Mouse (Mus musculus) heart, adult 2 months (tissue): ENCODE data around the gene Sult1e1. TPM values are rescaled to one million over a fixed set of nuclear protein-coding genes. Genes with fewer than 3 reads are reported as not detected.

ENCODE experiments used
- DNase-seq, 2 experiments: peaks; one replicate each; pipeline ENCODE4 v3.0.0; 2021
- H3K27ac ChIP-seq: fragments of 200-600 bp; 2 replicates; pipeline ENCODE4 v1.8.1; 2022
- H3K27me3 ChIP-seq: fragments of 200-500 bp; 2 replicates; pipeline ENCODE4 v1.6.1; 2012; ENCODE audit warnings: mild to moderate bottlenecking, low read length, inconsistent platforms, mixed read lengths; ENCODE audit not compliant: control insufficient read depth, insufficient read depth
- H3K36me3 ChIP-seq: fragments of 200-500 bp; 2 replicates; pipeline ENCODE4 v1.6.1; 2012; ENCODE audit warnings: low read length, inconsistent platforms; ENCODE audit not compliant: control insufficient read depth, insufficient read depth
- H3K4me1 ChIP-seq: fragments of 200-500 bp; 2 replicates; pipeline ENCODE4 v1.6.1; 2011; ENCODE audit warnings: low read length; ENCODE audit not compliant: control insufficient read depth, insufficient read depth
- H3K4me3 ChIP-seq: fragments of 200-600 bp; 2 replicates; pipeline ENCODE4 v1.8.1; 2022
- H3K79me2 ChIP-seq: fragments of 200-500 bp; replicated peaks from 2 replicates; pipeline ENCODE4 v1.6.1; 2012; ENCODE audit warnings: mild to moderate bottlenecking, inconsistent platforms, low read length, moderate library complexity, mixed read lengths; ENCODE audit not compliant: control insufficient read depth, insufficient read depth
- H3K9ac ChIP-seq: fragments of 200-500 bp; 2 replicates; pipeline ENCODE4 v1.6.1; 2012; ENCODE audit warnings: low read depth, mild to moderate bottlenecking, control low read depth, inconsistent platforms, low read length, mixed read lengths
- CTCF ChIP-seq: fragments of 200-600 bp; IDR thresholded peaks from 2 replicates; pipeline ENCODE4 v1.8.1; 2022; ENCODE audit warnings: antibody characterized with exemption, mild to moderate bottlenecking, moderate library complexity
- EP300 ChIP-seq: fragments of 200-500 bp; IDR thresholded peaks from 2 replicates; pipeline ENCODE4 v1.6.1; 2011; ENCODE audit warnings: low read depth, low read length, control low read depth; ENCODE audit not compliant: insufficient read depth
- POLR2A ChIP-seq: fragments of 200-500 bp; IDR thresholded peaks from 2 replicates; pipeline ENCODE4 v1.6.1; 2011; ENCODE audit warnings: mild to moderate bottlenecking, low read depth, low read length, control low read depth; ENCODE audit not compliant: insufficient read depth
- WGBS: fragments of 180-500 bp; shearing (Covaris S2); methylation state at CpG from one replicate; pipeline ENCODE4 v1.1.7; 2018; 5-methylcytosine and 5-hydroxymethylcytosine counted together
- intact Hi-C: fragments of 180-260 bp; cut with DNase I; formaldehyde crosslinking; loops from one replicate; pipeline ENCODE4 v1.15.1; 2025
- polyA plus RNA-seq: library from polyadenylated mRNA; depleted of rRNA; stranded (reverse); fragments of >200 nt; gene quantifications from 2 replicates; pipeline ENCODE4 v1.2.3, GENCODE M21; 2012
- total RNA-seq, 2 experiments: library from RNA; stranded (reverse); gene quantifications; 2 replicates each; pipeline ENCODE4 v1.2.3; 2021

The Sult1e1 gene
- total and polyA plus RNA-seq, 3 experiments: not detected

- Histone ChIP-seq H3K27me3 (no peaks in the 10 kb centered on the region), H3K79me2 (no peaks in the 10 kb centered on the region), H3K27ac (no peak overlapping the region), H3K4me1 (no peaks in the 10 kb centered on the region), H3K4me3 (no peak overlapping the region), H3K36me3 (no peaks in the 10 kb centered on the region), H3K9ac (no peak overlapping the region)
- TF ChIP-seq EP300 (no peak), POLR2A (no peak), CTCF (no peak)
- DNase-seq: no peak
- WGBS: 57% methylated on average over 2 of the region's 2 CpGs
- intact Hi-C loops: no loop called here
Observed at GRCm38 (mm10) chr5:87589916-87590315, 1.5 kb downstream of the Sult1e1 start.

- H3K36me3 ChIP-seq: no peaks in the 10 kb centered on the region
- H3K9ac ChIP-seq: no peak overlapping the region
- H3K79me2 ChIP-seq: no peaks in the 10 kb centered on the region
- WGBS: 62% methylated on average over 1 of the region's 1 CpGs
- DNase-seq: no peak
- intact Hi-C loops: no loop called here
- TF ChIP-seq EP300 (no peak), POLR2A (no peak), CTCF (no peak)
- H3K4me1 ChIP-seq: no peaks in the 10 kb centered on the region
- no peaks in the 10 kb centered on the region for H3K27me3 ChIP-seq
- no peak overlapping the region for H3K27ac ChIP-seq
- H3K4me3 ChIP-seq: no peak overlapping the region
Observed at GRCm38 (mm10) chr5:87580389-87580788, 11.0 kb downstream of the Sult1e1 start.

- no peak for DNase-seq
- no peaks in the 10 kb centered on the region for H3K27me3 ChIP-seq
- no peak for TF ChIP-seq CTCF
- TF ChIP-seq POLR2A: no peak
- no peak for TF ChIP-seq EP300
- intact Hi-C loops: no loop called here
- 49% methylated on average over 1 of the region's 1 CpGs for whole genome bisulfite sequencing
- H3K4me3 ChIP-seq: no peak overlapping the region
- no peak overlapping the region for H3K27ac ChIP-seq
- no peaks in the 10 kb centered on the region for H3K79me2 ChIP-seq
- no peak overlapping the region for H3K9ac ChIP-seq
- no peaks in the 10 kb centered on the region for H3K36me3 ChIP-seq
- no peaks in the 10 kb centered on the region for H3K4me1 ChIP-seq
Observed at GRCm38 (mm10) chr5:87574174-87574573, 17.2 kb downstream of the Sult1e1 start.

- Histone ChIP-seq H3K9ac (no peak overlapping the region), H3K27ac (no peak overlapping the region), H3K4me3 (no peak overlapping the region), H3K4me1 (no peaks in the 10 kb centered on the region), H3K36me3 (no peaks in the 10 kb centered on the region), H3K79me2 (no peaks in the 10 kb centered on the region), H3K27me3 (no peaks in the 10 kb centered on the region)
- intact Hi-C loops: no loop called here
- no peak for TF ChIP-seq EP300
- no peak for TF ChIP-seq CTCF
- TF ChIP-seq POLR2A: no peak
- DNase-seq: no peak
- WGBS: 41% methylated on average over 5 of the region's 5 CpGs
Observed at GRCm38 (mm10) chr5:87573490-87573889, 17.9 kb downstream of the Sult1e1 start.

- Histone ChIP-seq H3K36me3 (no peaks in the 10 kb centered on the region), H3K4me1 (no peaks in the 10 kb centered on the region), H3K27me3 (no peaks in the 10 kb centered on the region), H3K9ac (no peak overlapping the region), H3K79me2 (no peaks in the 10 kb centered on the region), H3K27ac (no peak overlapping the region), H3K4me3 (no peak overlapping the region)
- no peak for DNase-seq
- intact Hi-C loops: no loop called here
- TF ChIP-seq EP300: no peak
- TF ChIP-seq POLR2A: no peak
- TF ChIP-seq CTCF: no peak
- 73% methylated on average over 6 of the region's 6 CpGs for WGBS
Observed at GRCm38 (mm10) chr5:87572781-87573180, 18.6 kb downstream of the Sult1e1 start.

DNA sequence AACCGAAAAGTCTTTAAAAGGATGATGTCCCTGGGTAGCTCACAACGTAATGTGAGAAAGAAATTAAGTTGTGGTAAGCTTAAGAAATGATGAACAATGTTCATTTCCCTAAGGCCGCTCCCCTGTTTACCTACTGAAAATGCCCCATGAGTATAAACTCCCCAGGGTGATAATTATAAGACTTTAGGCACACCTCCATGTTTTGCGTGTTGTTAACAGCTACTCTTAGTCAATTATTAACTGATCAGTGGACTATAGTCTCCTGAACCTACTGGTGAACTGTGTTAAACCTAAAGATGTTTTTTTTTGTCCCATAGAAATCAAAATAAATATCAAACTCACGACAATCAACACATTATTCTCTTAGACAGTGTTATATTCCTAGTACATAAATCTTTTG is 22.5 kb downstream of the Sult1e1 start, which contains the start of gene Sult1d1:
Sult1d1 (minus strand) TSS at position 183 of the 400 bp plus-strand sequence.
- intact Hi-C loops: no loop called here
- TF ChIP-seq CTCF (no peak), EP300 (no peak), POLR2A (no peak)
- H3K4me3 ChIP-seq: no peak within 1 kb of the TSS
- H3K4me1 ChIP-seq: no peaks in the 10 kb centered on the region
- no peaks in the 10 kb centered on the region for H3K27me3 ChIP-seq
- H3K27ac ChIP-seq: no peak within 1 kb of the TSS
- H3K36me3 ChIP-seq: no peaks in the 10 kb centered on the region
- H3K9ac ChIP-seq: no peak within 1 kb of the TSS
- H3K79me2 ChIP-seq: no peaks in the 10 kb centered on the region
- DNase-seq: no peak
- WGBS: 70% methylated on average over 5 of the region's 5 CpGs
